Mouse (Mus musculus): Measurements from ENCODE around the gene 4931422A03Rik. TPM values are rescaled to one million over a fixed set of nuclear protein-coding genes. Genes with fewer than 3 reads are reported as not detected.

The 4931422A03Rik gene
- polyA plus RNA-seq, 1 experiment from 2014 or later: 2.1 TPM

DNA sequence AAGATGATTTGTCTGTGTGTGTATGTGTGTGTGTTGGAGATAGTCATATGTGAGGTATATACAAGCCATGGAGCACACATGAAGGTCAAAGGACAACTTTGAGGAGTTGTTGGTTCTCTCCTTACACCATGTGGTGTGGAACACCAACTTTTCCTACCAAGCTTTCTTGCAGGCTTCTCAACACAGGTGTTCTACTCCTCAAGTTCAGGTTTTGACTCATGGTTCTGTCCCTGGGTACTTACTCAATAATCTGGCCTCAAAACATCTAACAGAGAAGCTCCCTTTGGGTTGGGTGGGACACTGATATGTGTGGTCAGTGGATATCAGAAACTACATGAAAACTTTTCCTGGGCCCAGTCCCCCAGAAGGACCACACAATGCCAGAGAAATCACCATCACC is 89.2 kb downstream of the 4931422A03Rik start:
- Histone ChIP-seq H3K4me1 (replicated peaks) (peaks cover 10% of the 10 kb centered on the region), H3K4me3 (no peak overlapping the region), H3K27ac (no peak overlapping the region), H3K4me2 (no peak overlapping the region), H3K27me3 (no peaks in the 10 kb centered on the region), H3K9ac (no peak overlapping the region), H3K36me3 (no peaks in the 10 kb centered on the region), H3K9me3 (no peaks in the 10 kb centered on the region)
- no peak for ATAC-seq (ENCODE audit: low FRiP score)

GRCm38 (mm10) chr2:103938573-103938972 is 89.6 kb downstream of the 4931422A03Rik start:
- no peaks in the 10 kb centered on the region for H3K27me3 ChIP-seq
- no peak overlapping the region for H3K4me2 ChIP-seq
- no peak overlapping the region for H3K27ac ChIP-seq
- WGBS: 76% methylated on average over 1 of the region's 1 CpGs
- no peaks in the 10 kb centered on the region for H3K9me3 ChIP-seq
- ATAC-seq (ENCODE audit: low FRiP score): no peak
- no peaks in the 10 kb centered on the region for H3K36me3 ChIP-seq
- peaks cover 10% of the 10 kb centered on the region for H3K4me1 ChIP-seq (replicated peaks)
- no peak overlapping the region for H3K4me3 ChIP-seq
- no peak overlapping the region for H3K9ac ChIP-seq

DNA sequence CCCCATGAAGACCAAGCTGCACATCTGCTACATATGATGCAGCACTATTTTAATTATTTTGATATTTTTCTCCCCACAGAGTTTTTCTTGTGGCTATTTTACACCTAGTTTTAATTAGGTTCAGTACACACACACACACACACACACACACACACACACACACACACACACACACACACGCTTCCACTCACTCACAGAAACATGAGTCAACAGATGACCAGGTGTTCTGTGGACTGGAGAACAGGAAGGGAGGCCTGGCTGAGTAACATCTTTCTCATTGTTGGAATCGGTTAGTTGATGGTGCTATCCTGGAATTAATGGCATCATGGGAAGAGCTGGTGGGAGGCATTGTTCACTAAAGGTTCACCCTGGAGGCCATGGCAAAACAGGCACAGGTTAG is 90.5 kb downstream of the 4931422A03Rik start:
- Histone ChIP-seq H3K4me3 (no peak overlapping the region), H3K9me3 (no peaks in the 10 kb centered on the region), H3K36me3 (no peaks in the 10 kb centered on the region), H3K9ac (no peak overlapping the region), H3K4me1 (replicated peaks) (peaks cover 10% of the 10 kb centered on the region), H3K27ac (no peak overlapping the region), H3K4me2 (no peak overlapping the region), H3K27me3 (no peaks in the 10 kb centered on the region)
- no peak for ATAC-seq (ENCODE audit: low FRiP score)
- WGBS: 91% methylated on average over 2 of the region's 2 CpGs

GRCm38 (mm10) chr2:103936666-103937065 is 91.5 kb downstream of the 4931422A03Rik start:
- H3K4me1 ChIP-seq (replicated peaks): peaks cover 14% of the 10 kb centered on the region
- H3K36me3 ChIP-seq: no peaks in the 10 kb centered on the region
- H3K9ac ChIP-seq: no peak overlapping the region
- no peak for ATAC-seq (ENCODE audit: low FRiP score)
- 82% methylated on average over 2 of the region's 2 CpGs for WGBS
- no peaks in the 10 kb centered on the region for H3K9me3 ChIP-seq
- no peaks in the 10 kb centered on the region for H3K27me3 ChIP-seq
- no peak overlapping the region for H3K4me2 ChIP-seq
- H3K27ac ChIP-seq: no peak overlapping the region
- no peak overlapping the region for H3K4me3 ChIP-seq

GRCm38 (mm10) chr2:103935691-103936435 is 92.3 kb downstream of the 4931422A03Rik start:
- H3K36me3 ChIP-seq: no peaks in the 10 kb centered on the region
- no peak overlapping the region for H3K4me3 ChIP-seq
- no peaks in the 10 kb centered on the region for H3K9me3 ChIP-seq
- H3K9ac ChIP-seq: no peak overlapping the region
- H3K27me3 ChIP-seq: no peaks in the 10 kb centered on the region
- WGBS: 55% methylated on average over 10 of the region's 10 CpGs
- peaks cover 21% of the 10 kb centered on the region for H3K4me1 ChIP-seq (replicated peaks)
- no peak overlapping the region for H3K4me2 ChIP-seq
- H3K27ac ChIP-seq: no peak overlapping the region
- no peak for ATAC-seq (ENCODE audit: low FRiP score)

DNA sequence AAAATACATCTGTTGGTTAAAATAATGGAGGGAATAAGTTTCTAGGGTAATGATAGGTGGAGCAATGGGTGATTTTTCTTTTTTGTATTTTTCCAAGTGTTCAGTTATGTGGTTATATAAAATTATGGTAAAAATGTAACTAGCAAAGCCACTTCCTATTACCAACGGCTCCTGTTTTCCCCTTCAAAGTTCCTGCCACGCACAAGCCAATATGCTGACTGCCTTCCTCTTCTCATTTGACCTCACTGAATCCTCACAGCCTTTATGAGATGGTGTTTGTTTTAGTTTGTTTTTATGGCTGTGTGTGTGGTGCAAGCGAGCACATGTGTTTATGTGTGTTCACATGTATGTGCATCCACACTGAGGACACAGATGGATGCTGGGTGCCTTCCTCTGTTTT is 93.5 kb downstream of the 4931422A03Rik start:
- 79% methylated on average over 3 of the region's 3 CpGs for WGBS
- Histone ChIP-seq H3K4me1 (replicated peaks) (peaks cover 33% of the 10 kb centered on the region), H3K9ac (no peak overlapping the region), H3K36me3 (no peaks in the 10 kb centered on the region), H3K27me3 (no peaks in the 10 kb centered on the region), H3K4me3 (no peak overlapping the region), H3K9me3 (no peaks in the 10 kb centered on the region), H3K27ac (no peak overlapping the region), H3K4me2 (no peak overlapping the region)
- no peak for ATAC-seq (ENCODE audit: low FRiP score)

- no peak overlapping the region for H3K27ac ChIP-seq
- no peak overlapping the region for H3K4me3 ChIP-seq
- no peak for ATAC-seq (ENCODE audit: low FRiP score)
These were observed 93.9 kb downstream of the 4931422A03Rik start for GRCm38 (mm10) chr2:103934270-103934669.

GRCm38 (mm10) chr2:103932480-103932879 is 95.7 kb downstream of the 4931422A03Rik start:
- H3K27me3 ChIP-seq: no peaks in the 10 kb centered on the region
- WGBS: 81% methylated on average over 9 of the region's 9 CpGs
- H3K4me1 ChIP-seq (replicated peaks): peaks cover 46% of the 10 kb centered on the region
- ATAC-seq (ENCODE audit: low FRiP score): no peak
- no peaks in the 10 kb centered on the region for H3K9me3 ChIP-seq
- no peak overlapping the region for H3K9ac ChIP-seq
- no peak overlapping the region for H3K4me3 ChIP-seq
- no peak overlapping the region for H3K4me2 ChIP-seq
- no peaks in the 10 kb centered on the region for H3K36me3 ChIP-seq
- no peak overlapping the region for H3K27ac ChIP-seq

More at GRCm38 (mm10) chr2:103934270-103934669, 93.9 kb downstream of the 4931422A03Rik start:
- Histone ChIP-seq H3K9me3 (no peaks in the 10 kb centered on the region), H3K9ac (no peak overlapping the region), H3K36me3 (no peaks in the 10 kb centered on the region), H3K4me1 (replicated peaks) (peaks cover 33% of the 10 kb centered on the region), H3K4me2 (no peak overlapping the region), H3K27me3 (no peaks in the 10 kb centered on the region)
- 33% methylated on average over 7 of the region's 7 CpGs for WGBS

- no peaks in the 10 kb centered on the region for H3K27me3 ChIP-seq
- H3K9me3 ChIP-seq: no peaks in the 10 kb centered on the region
- no peak overlapping the region for H3K4me2 ChIP-seq
- no peaks in the 10 kb centered on the region for H3K36me3 ChIP-seq
- peaks cover 51% of the 10 kb centered on the region for H3K4me1 ChIP-seq (replicated peaks)
- H3K9ac ChIP-seq: no peak overlapping the region
- no peak for ATAC-seq (ENCODE audit: low FRiP score)
- H3K27ac ChIP-seq: no peak overlapping the region
- 55% methylated on average over 2 of the region's 2 CpGs for WGBS
- H3K4me3 ChIP-seq: no peak overlapping the region
These were observed 96.1 kb downstream of the 4931422A03Rik start for GRCm38 (mm10) chr2:103932025-103932424.

GRCm38 (mm10) chr2:103931511-103931911 is 96.7 kb downstream of the 4931422A03Rik start:
- no peak overlapping the region for H3K27ac ChIP-seq

GRCm38 (mm10) chr2:103930306-103931019 is 97.7 kb downstream of the 4931422A03Rik start:
- peak overlapping the region; percentile 76 for H3K27ac ChIP-seq
- WGBS: 28% methylated on average over 13 of the region's 13 CpGs
- H3K4me3 ChIP-seq: no peak overlapping the region
- H3K9ac ChIP-seq: no peak overlapping the region
- peak; percentile 32; the same call in 1 of the 2 replicates for ATAC-seq (ENCODE audit: low FRiP score)
- H3K27me3 ChIP-seq: no peaks in the 10 kb centered on the region
- peaks cover 42% of the 10 kb centered on the region for H3K4me1 ChIP-seq (replicated peaks)
- no peak overlapping the region for H3K4me2 ChIP-seq
- no peaks in the 10 kb centered on the region for H3K9me3 ChIP-seq
- H3K36me3 ChIP-seq: no peaks in the 10 kb centered on the region

More at GRCm38 (mm10) chr2:103931511-103931911, 96.7 kb downstream of the 4931422A03Rik start:
- Histone ChIP-seq H3K36me3 (no peaks in the 10 kb centered on the region), H3K9me3 (no peaks in the 10 kb centered on the region), H3K4me3 (no peak overlapping the region), H3K4me1 (replicated peaks) (peaks cover 49% of the 10 kb centered on the region), H3K9ac (no peak overlapping the region), H3K27me3 (no peaks in the 10 kb centered on the region), H3K4me2 (no peak overlapping the region)
- 70% methylated on average over 7 of the region's 7 CpGs for WGBS
- no peak for ATAC-seq (ENCODE audit: low FRiP score)

DNA sequence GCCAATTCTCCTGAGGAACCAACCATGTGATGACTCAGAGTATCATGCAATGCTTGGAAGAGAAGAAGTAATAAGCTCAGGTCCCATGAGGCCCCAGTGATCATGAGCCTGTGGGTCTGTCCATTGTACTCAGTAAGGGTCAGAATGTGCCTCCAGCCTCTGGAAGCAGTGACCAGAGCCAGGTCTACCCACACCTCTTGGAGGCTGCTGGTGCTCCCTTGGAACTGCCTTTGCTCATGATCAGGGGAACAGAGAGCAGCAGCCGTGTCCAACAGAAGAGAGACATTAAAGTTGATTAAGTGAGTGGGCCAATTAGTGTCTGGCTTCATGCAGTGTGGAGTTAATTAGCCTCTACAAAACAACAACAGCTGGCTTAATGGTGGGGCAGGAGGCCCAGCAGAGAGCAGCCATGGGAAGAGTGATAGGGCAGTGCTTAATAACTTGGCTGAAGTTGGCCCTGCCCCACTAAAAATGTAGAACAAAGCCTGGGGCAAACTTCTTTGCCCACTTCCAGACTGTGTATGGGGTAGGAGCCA is 100.5 kb downstream of the 4931422A03Rik start:
- Histone ChIP-seq H3K27ac (peak overlapping the region; percentile 67; the same call in 1 of the 2 replicates), H3K36me3 (no peaks in the 10 kb centered on the region), H3K9ac (no peak overlapping the region), H3K9me3 (no peaks in the 10 kb centered on the region), H3K4me2 (no peak overlapping the region), H3K4me1 (replicated peaks) (peaks cover 42% of the 10 kb centered on the region), H3K4me3 (no peak overlapping the region), H3K27me3 (no peaks in the 10 kb centered on the region)
- peak; percentile 73 for ATAC-seq (ENCODE audit: low FRiP score)
- whole genome bisulfite sequencing: 19% methylated on average over 1 of the region's 1 CpGs
